Mouse (Mus musculus) embryo, embryonic 11.5 days (tissue): ENCODE data around the gene Myadml2.
"Not testable (repeated sequence)": the region's sequence is repeated elsewhere in the genome, so short reads cannot be mapped to it uniquely, and the experiment has no call there.

ENCODE experiments used
- DNase-seq: peaks from one replicate; pipeline ENCODE4 v3.0.0-alpha.2; 2012; ENCODE audit warnings: low read depth, low spot score

The Myadml2 gene

GRCm38 (mm10) chr11:120648001-120648476, at the start of gene Myadml2:
Myadml2 (minus strand) TSS chr11:120648158.
- no peak for DNase-seq

GRCm38 (mm10) chr11:120697741-120698140, 49.8 kb upstream of the Myadml2 start:
- no peak for DNase-seq

- DNase-seq: no peak
These were observed 48.6 kb upstream of the Myadml2 start for GRCm38 (mm10) chr11:120696568-120696967.

GRCm38 (mm10) chr11:120695641-120696040, 47.7 kb upstream of the Myadml2 start:
- no peak for DNase-seq

GRCm38 (mm10) chr11:120695184-120695583, 47.2 kb upstream of the Myadml2 start:
- DNase-seq: no peak

- no peak for DNase-seq
These were observed 45.5 kb upstream of the Myadml2 start for GRCm38 (mm10) chr11:120693461-120693860.

GRCm38 (mm10) chr11:120692471-120693011, 44.6 kb upstream of the Myadml2 start:
- no peak for DNase-seq

- DNase-seq: no peak
These were observed 41.4 kb upstream of the Myadml2 start for GRCm38 (mm10) chr11:120689365-120689764.

GRCm38 (mm10) chr11:120686650-120687272, 38.8 kb upstream of the Myadml2 start:
- DNase-seq: no peak

GRCm38 (mm10) chr11:120684660-120685059, 36.7 kb upstream of the Myadml2 start:
- no peak for DNase-seq

- no peak for DNase-seq
These were observed 36.1 kb upstream of the Myadml2 start for GRCm38 (mm10) chr11:120684086-120684485.

GRCm38 (mm10) chr11:120683536-120683935, 35.6 kb upstream of the Myadml2 start:
- DNase-seq: no peak

- DNase-seq: no peak
These were observed 34.7 kb upstream of the Myadml2 start for GRCm38 (mm10) chr11:120682683-120683082.

- no peak for DNase-seq
These were observed 32.0 kb upstream of the Myadml2 start for GRCm38 (mm10) chr11:120679909-120680308.

- DNase-seq: no peak
These were observed 29.0 kb upstream of the Myadml2 start for GRCm38 (mm10) chr11:120676951-120677350.

GRCm38 (mm10) chr11:120675875-120676274, 27.9 kb upstream of the Myadml2 start:
- DNase-seq: not testable (repeated sequence)

GRCm38 (mm10) chr11:120673594-120674122, 25.7 kb upstream of the Myadml2 start:
- no peak for DNase-seq

- DNase-seq: peak; percentile 92
These were observed 25.0 kb upstream of the Myadml2 start, which contains the start of gene Aspscr1 for GRCm38 (mm10) chr11:120672687-120673593. Aspscr1 (plus strand) TSS chr11:120672973.

- DNase-seq: no peak
These were observed 18.7 kb upstream of the Myadml2 start for GRCm38 (mm10) chr11:120666617-120667016.

GRCm38 (mm10) chr11:120665406-120665805, 17.4 kb upstream of the Myadml2 start:
- no peak for DNase-seq

GRCm38 (mm10) chr11:120663714-120664113, 15.8 kb upstream of the Myadml2 start:
- DNase-seq: no peak

- no peak for DNase-seq
These were observed 14.8 kb upstream of the Myadml2 start for GRCm38 (mm10) chr11:120662759-120663158.
